Mouse (Mus musculus): Measurements from ENCODE around the gene Cnbp.

Gene Cnbp

GRCm38 (mm10) chr6:87850900-87851614 lies at the start of gene Cnbp:
Cnbp (minus strand) TSS chr6:87851106.
- peak; percentile 97 to 98 for DNase-seq

DNA sequence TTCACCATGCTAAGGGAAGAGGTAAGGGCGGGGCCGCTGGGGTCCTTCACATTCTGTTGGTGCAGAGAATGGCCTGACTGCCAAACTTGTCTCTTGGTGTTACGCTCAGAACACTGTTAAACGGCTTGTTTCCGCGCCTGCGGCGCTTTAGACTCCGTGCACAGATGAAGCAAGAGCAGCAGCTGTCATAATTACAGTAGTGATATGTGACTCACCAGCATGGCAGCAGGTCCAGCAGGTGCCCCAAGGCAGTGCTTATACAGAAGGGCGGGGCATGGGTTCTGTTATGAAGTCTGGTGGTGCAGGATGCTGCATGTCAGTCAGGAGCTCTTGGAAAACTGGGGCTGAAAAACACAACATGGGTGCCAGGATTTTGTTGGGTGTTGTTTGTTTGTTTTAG lies 47.1 kb upstream of the Cnbp start:
- DNase-seq: no peak

DNA sequence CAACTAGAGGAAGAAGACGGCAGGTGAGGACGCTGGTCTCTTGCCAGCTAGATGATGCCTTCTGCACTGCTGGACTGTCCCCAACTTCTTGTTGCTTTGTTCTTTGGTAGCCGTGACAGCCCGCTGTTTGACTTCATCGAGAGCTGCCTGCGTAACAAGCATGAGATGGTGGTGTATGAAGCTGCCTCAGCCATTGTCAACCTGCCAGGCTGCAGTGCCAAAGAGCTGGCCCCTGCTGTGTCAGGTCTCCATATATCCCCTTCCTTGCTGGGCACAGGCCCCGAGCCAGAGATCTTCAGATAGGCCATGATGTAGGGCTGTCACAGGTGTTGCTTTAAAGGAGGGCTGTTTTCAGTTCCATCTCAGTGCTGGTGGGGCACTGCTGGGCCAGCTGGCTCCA lies 43.0 kb upstream of the Cnbp start:
- DNase-seq: peak; percentile 75 to 77

GRCm38 (mm10) chr6:87887594-87888233 lies 36.8 kb upstream of the Cnbp start, which contains the start of gene Copg1:
Copg1 (plus strand) TSS chr6:87887814.
- DNase-seq: peak; percentile 99 to 100

DNA sequence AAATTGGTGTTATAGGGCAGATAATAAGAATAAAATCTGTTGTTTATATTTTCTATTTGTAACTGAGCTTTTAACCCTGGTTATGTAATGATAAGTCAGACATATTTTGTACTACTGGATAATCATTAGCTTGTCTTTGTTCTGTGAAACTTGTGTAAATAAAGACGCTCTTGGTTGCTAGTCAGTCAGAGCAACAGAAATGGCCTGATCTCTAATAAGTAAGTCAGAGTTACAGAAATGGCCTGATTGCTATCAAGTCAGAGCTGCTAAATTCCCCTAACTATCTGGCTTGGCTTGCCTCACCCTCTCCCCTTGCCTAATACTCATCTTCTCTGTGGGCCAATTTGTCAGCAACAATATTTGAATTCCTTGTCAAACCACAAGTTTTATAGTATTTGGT lies 35.8 kb upstream of the Cnbp start:
- DNase-seq: no peak

- DNase-seq: no peak
These were observed 31.9 kb upstream of the Cnbp start for GRCm38 (mm10) chr6:87882816-87883215.

- DNase-seq: no peak
These were observed 31.3 kb upstream of the Cnbp start for GRCm38 (mm10) chr6:87882221-87882620.

DNA sequence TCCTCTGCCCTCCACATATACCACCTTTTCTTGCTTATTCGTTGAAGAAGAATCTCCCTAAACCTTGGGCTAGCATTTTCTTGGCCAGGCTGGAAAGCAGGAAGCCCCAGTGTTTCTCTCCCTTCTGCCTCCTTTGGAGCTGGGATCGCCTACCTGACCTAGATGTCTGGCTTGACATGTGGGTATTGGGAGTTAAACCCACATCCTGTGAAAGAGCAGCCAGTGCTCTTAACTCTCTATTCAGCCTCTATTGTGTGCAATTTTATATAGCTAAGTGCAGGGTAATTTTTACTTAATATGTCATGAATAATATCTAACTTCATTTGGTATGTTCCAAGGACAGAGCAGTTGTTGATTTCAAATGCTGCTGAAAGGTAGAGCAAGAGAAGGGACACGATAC lies 28.7 kb upstream of the Cnbp start:
- DNase-seq: no peak

- DNase-seq: no peak
These were observed 28.1 kb upstream of the Cnbp start for GRCm38 (mm10) chr6:87879010-87879409.

- no peak for DNase-seq
These were observed 25.2 kb upstream of the Cnbp start for GRCm38 (mm10) chr6:87876068-87876643.

GRCm38 (mm10) chr6:87875562-87875961 lies 24.7 kb upstream of the Cnbp start:
- DNase-seq: no peak

- no peak for DNase-seq
These were observed 24.2 kb upstream of the Cnbp start for GRCm38 (mm10) chr6:87875083-87875482.

DNA sequence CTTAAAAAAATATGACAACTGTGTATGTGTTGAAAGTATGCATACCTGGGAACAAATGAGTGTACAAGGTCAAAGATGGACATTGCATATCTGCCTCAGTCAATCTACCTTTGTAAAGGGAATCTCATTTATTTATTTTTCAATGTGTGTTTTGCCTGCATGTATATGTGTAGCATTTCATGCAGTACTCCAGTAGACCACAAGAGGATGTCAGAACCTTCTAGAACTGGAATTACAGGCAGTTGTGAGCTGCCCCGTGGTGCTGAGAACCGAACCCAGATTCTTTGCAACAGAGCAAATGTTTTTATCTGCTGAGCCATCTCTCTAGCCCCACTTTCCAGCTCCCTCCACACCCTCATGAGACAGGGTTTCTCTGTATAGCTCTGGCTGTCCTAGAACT lies 23.1 kb upstream of the Cnbp start:
- DNase-seq: no peak

DNA sequence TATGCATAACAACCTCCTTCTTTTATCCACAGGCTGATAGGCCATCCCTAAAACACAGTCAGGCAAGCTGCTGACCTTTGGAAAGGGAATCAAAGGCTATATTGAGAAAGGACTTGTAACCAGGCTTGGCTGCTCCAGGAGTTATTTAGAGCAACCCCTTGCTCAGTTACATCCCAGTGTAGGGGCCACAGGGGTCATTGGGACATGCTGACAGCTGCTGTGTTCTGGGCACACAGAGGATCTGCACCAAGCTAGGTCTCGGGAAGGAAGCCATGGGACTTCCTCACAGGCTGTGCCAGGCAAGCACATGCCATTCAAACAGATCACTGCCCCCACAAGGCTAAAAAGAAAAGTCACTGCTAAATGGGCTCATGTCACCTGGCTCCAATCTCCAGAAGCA lies 22.2 kb upstream of the Cnbp start:
- no peak for DNase-seq

DNA sequence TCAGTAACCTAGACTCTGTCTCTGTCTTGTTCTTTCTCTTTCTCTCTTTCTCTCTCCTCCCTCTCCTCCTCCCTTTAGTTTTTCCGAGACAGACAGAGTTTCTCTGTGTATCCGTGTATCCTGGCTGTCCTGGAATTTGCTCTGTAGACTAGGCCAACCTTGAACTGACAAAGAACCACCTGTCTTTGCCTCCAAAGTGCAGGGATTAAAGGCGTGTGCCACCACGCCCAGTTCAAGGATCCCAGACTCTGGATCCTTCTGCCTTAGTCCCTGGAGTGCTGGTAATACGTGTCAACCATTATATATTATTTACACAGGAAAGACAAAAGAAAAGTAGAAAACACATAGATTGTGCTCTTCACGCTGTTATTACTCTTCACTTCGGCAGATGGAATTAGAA lies 20.3 kb upstream of the Cnbp start:
- no peak for DNase-seq

GRCm38 (mm10) chr6:87870440-87870839 lies 19.5 kb upstream of the Cnbp start:
- DNase-seq: no peak

- no peak for DNase-seq
These were observed 18.1 kb upstream of the Cnbp start for GRCm38 (mm10) chr6:87868871-87869506.

DNA sequence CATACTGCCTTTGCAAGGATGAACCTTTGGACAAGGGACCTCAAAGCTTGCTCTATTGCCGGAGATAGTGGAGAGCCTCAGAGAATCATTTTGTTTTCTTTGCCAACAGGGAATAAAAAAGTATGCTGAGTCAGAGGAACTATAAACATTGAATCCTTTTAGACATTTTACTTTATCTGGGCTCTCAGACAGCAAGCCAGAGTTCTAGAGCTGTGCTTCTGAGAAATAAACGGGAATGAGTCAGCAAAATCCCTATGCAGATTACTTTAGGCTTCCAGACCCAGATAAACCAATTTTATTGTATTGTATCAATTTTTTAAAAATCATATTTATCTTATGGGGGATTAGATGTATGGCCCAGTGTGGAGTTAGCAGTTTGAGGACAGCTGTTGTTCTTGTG lies 16.4 kb upstream of the Cnbp start:
- DNase-seq: no peak

GRCm38 (mm10) chr6:87866211-87866610 lies 15.3 kb upstream of the Cnbp start:
- no peak for DNase-seq

DNA sequence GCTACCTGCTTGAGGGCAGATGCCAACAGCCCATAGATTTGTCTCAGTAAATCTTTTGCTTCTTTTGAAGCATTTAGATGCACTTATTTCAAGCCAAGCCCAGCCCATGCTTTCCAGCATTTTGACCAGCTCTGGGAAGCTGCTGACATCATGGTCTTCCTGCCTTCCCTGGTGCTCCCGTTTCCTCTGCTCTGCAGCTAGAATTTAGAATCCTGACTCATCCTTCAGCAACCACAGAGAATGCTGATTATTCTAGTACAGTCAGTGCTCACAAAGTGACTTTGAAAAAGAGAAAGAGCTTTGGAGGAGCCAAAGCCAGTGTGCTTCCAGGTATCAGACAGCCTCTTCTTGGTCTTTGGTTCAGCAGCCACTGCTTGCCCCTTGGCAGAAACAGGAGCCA lies 6.2 kb upstream of the Cnbp start:
- DNase-seq: no peak

GRCm38 (mm10) chr6:87853446-87853845 lies 2.5 kb upstream of the Cnbp start:
- no peak for DNase-seq

DNA sequence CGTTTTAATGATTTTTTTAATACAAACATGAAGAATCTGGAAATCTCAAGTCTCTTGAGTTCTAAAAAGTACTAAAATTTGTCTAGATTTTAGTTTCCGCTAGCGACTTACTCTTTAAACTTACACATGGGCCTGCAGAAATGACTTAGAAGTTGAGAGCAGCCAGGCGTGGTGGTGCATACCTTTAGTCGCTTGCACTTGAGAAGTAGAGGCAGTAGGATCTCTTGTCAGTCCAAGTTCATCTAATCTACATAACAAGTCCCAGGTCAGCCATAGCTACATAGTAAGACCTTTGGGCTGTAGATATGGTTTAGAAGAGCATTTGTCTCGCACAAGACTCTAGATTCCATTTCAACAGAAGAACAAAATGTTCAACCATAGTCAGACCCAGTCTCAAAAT lies 965 bp upstream of the Cnbp start:
- no peak for DNase-seq

DNA sequence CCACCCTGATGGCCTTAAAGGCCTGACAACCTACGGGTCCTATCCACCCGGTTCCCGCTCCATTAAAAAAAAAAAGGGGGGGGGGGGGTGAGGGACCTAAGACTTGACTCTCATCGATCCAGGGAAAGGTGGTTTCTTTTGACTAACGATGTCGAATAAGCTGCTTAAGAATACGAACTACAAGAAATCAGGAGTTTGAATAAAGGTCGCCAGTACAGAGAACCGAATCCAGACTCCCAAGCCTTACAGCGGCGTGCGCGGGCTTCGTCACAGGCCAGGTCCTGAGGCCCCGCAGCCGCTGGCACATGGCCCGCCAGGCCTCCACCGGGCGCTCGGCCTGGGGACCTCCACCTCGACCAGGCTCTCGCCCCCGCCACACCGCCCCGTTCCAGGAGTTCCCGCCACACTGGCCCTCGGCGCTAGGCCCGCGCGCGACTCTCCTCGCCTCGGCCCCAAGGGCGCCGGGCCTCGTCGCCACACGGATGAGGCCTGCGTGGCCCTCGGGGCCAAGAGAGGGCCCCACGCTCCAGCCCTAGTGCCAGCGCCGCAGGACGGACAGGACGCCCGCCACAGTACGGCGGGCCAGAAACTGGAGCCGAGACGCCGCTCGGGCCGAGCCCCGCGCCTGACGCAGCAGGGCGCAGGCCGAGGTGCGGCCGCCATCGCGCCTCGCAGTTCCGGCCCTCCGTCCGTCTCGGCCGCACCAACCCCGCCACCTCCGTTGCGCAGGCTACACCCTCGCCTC lies 579 bp downstream of the Cnbp start:
- DNase-seq: peak; percentile 56 to 76
